Mouse (Mus musculus) spleen, adult 2 months (tissue): ENCODE measurements around the gene Coro7. TPM values are rescaled to one million over a fixed set of nuclear protein-coding genes. Genes with fewer than 3 reads are reported as not detected.

Experiments used
- DNase-seq, 2 experiments: peaks; one replicate each; pipeline versions ENCODE4 v3.0.0 to v3.0.0-alpha.2; 2012 to 2021; ENCODE audit warnings: low spot score in 2 of 2, low read depth in 1 of 2
- H3K27ac ChIP-seq: fragments of 200-500 bp; 2 replicates; pipeline ENCODE4 v1.5.1; 2012; ENCODE audit warnings: low read length, inconsistent platforms; ENCODE audit not compliant: insufficient read depth
- H3K27me3 ChIP-seq: fragments of 200-500 bp; 2 replicates; pipeline ENCODE4 v1.6.1; 2012; ENCODE audit warnings: mild to moderate bottlenecking, moderate library complexity, low read length, inconsistent platforms; ENCODE audit not compliant: control insufficient read depth, insufficient read depth
- H3K36me3 ChIP-seq: fragments of 200-500 bp; 2 replicates; pipeline ENCODE4 v1.6.1; 2012; ENCODE audit warnings: mild to moderate bottlenecking, low read length, inconsistent platforms; ENCODE audit not compliant: control insufficient read depth, insufficient read depth
- H3K4me1 ChIP-seq: fragments of 200-500 bp; 2 replicates; pipeline ENCODE4 v1.6.1; 2011; ENCODE audit warnings: inconsistent platforms; ENCODE audit not compliant: control insufficient read depth, insufficient read depth, insufficient read length
- H3K4me3 ChIP-seq: fragments of 200-500 bp; 2 replicates; pipeline ENCODE4 v1.5.1; 2011; ENCODE audit warnings: mild to moderate bottlenecking, inconsistent platforms; ENCODE audit not compliant: insufficient read depth, insufficient read length; ENCODE audit errors: extremely low read depth
- CTCF ChIP-seq: fragments of 200-500 bp; IDR thresholded peaks from 2 replicates; pipeline ENCODE4 v1.5.1; 2011; ENCODE audit warnings: mild to moderate bottlenecking, inconsistent platforms; ENCODE audit not compliant: insufficient read depth, insufficient read length, insufficient replicate concordance; ENCODE audit errors: extremely low read depth
- POLR2A ChIP-seq: fragments of 200-500 bp; IDR thresholded peaks from 2 replicates; pipeline ENCODE4 v1.6.1; 2011; ENCODE audit warnings: low read depth, low read length, inconsistent platforms
- WGBS: fragments of 180-500 bp; shearing (Covaris S2); methylation state at CpG from one replicate; pipeline ENCODE4 v1.1.7; 2018; 5-methylcytosine and 5-hydroxymethylcytosine counted together
- polyA plus RNA-seq: library from polyadenylated mRNA; depleted of rRNA; stranded (reverse); fragments of >200 nt; gene quantifications from 2 replicates; pipeline ENCODE4 v1.2.3, GENCODE M21; 2012

The Coro7 gene
- polyA plus RNA-seq, 1 experiment = 150 TPM

DNA sequence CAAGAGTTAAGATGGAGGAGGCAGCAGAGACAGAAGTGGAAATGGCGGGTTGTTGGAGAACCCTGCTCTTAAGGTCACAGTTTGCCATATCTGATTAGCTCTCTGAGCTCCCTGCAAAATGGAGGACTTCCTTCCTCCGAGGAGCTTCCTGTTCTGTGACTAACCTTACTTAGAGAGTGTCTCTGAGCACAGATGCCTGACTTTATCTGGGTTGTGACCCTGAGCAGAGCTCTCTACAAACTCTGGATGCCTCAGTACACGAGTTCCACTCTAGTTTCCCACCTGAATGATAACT, 43.3 kb upstream of the Coro7 start:
- WGBS = 31% methylated on average over 3 of the region's 3 CpGs
- H3K27me3 ChIP-seq = no peaks in the 10 kb centered on the region
- no peak overlapping the region for H3K4me3 ChIP-seq
- TF ChIP-seq POLR2A (no peak), CTCF (no peak)
- no peaks in the 10 kb centered on the region for H3K36me3 ChIP-seq
- H3K27ac ChIP-seq = peak overlapping the region; percentile 72
- no peak for DNase-seq
- peaks cover 10% of the 10 kb centered on the region for H3K4me1 ChIP-seq

DNA sequence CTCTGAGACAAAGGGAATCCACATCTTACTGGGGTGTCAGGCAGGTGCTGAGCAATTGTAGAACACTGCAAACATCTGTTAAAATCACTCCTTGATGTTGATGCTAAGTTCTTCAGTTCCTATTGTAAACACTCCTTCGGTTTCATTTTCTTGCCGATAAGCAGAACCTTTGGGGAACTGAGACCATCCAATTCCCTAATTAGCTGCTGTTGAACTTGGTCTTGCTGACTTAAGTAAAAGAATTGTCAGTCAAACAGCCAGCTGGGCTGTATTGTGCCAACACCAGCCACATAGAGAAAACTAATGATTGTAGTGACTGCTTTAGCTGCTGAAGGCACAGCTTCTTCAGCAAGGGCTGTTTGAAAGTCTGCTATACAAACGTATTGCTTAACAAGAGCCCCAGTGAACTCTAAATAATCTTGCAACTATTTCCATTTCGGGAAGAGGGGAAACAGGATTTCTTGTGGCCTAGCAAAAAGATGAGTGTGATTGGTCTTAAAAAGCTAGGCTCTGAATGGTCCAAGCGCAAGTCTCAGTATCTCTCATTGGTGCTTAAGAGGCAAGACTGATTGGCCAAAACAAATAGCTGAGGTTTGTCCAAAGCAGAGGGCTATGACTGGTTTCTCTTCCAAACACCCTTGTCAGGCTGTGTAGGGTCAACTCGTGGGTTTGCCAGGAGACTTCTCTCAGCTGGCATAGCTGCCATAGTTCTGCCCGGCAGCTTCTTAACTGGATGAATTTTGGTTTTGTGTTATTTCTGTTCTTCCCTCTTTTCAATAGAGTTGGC, 42.7 kb upstream of the Coro7 start:
- no peak for DNase-seq
- peaks cover 9% of the 10 kb centered on the region; the same call in 1 of the 2 replicates for H3K4me1 ChIP-seq
- peak overlapping the region; percentile 72 for H3K27ac ChIP-seq
- 29% methylated on average over 7 of the region's 7 CpGs for WGBS
- TF ChIP-seq CTCF (no peak), POLR2A (no peak)
- no peaks in the 10 kb centered on the region for H3K36me3 ChIP-seq
- no peak overlapping the region for H3K4me3 ChIP-seq
- H3K27me3 ChIP-seq = no peaks in the 10 kb centered on the region

DNA sequence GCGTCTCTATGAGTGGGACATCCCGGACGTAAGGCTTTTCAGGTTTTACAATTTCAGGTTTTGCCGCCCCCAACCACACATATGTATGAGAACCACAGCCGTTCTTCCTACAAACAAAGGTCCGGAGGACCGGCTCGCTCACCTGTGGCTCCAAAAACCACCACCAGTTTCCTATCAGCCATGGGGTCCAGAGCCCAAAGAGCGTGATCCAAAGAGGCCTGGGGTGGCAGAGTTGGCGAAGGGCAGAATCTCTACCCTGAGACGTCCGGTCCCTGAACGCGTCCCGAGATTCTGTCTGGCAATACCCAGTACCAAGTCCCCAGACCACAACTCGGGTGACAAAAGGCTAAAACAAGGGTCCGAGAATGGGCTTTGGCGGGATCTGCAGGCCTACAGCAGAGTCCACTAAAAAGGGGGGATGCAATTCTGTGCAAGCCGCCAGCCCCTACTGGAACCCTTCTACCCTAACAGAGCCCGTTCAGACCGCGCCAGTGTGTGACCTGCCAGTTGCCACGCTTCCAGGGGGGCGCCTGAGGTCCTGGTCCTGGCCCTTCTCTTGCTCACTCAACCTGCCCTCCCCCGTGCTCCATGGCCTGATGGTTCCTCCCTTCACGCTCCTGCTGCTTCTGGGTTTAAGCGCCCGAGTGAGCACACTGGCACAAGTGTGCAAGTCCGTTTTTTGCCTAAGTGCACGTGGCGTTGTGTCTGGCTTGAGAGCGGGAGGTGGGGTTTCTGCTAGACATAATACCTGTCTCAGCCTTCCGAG, 39.4 kb upstream of the Coro7 start, which contains the start of gene Nmral1:
TSS of gene Nmral1 (minus strand) at position 604 of the 766 bp plus-strand sequence.
- Histone ChIP-seq H3K4me1 (peaks cover 9% of the 10 kb centered on the region; the same call in 1 of the 2 replicates), H3K27me3 (no peaks in the 10 kb centered on the region), H3K36me3 (peaks cover 3% of the 10 kb centered on the region), H3K27ac (peak within 1 kb of the TSS; percentile 80), H3K4me3 (peak within 1 kb of the TSS; percentile 83)
- 21% methylated on average over 33 of the region's 33 CpGs for WGBS
- peak in 1 of 2 experiments; percentile 50 for DNase-seq
- TF ChIP-seq CTCF (no peak), POLR2A (no peak)

DNA sequence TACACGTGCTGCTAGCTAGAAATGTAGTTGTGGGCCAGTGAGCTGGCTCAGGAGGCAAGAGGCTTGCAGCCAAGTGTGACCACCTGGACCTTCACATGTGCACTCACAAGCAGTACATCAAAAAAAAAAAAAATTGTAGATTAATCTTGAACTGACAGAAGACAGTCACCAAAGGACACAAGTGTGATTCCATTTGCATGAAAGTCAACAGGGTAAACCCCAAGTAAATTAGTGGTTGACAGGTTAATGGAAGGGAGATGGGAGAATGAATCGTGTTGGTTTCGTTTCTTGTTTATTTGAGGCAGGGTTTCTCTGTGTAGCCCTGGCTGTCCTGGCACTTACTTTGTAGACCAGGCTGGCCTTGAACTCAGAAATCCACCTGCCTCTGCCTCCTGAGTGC, 38.3 kb upstream of the Coro7 start:
- Histone ChIP-seq H3K27me3 (no peaks in the 10 kb centered on the region), H3K4me3 (no peak overlapping the region), H3K36me3 (peaks cover 3% of the 10 kb centered on the region), H3K27ac (no peak overlapping the region), H3K4me1 (peaks cover 5% of the 10 kb centered on the region; the same call in 1 of the 2 replicates)
- TF ChIP-seq CTCF (no peak), POLR2A (no peak)
- WGBS = 27% methylated on average over 3 of the region's 3 CpGs
- no peak for DNase-seq

DNA sequence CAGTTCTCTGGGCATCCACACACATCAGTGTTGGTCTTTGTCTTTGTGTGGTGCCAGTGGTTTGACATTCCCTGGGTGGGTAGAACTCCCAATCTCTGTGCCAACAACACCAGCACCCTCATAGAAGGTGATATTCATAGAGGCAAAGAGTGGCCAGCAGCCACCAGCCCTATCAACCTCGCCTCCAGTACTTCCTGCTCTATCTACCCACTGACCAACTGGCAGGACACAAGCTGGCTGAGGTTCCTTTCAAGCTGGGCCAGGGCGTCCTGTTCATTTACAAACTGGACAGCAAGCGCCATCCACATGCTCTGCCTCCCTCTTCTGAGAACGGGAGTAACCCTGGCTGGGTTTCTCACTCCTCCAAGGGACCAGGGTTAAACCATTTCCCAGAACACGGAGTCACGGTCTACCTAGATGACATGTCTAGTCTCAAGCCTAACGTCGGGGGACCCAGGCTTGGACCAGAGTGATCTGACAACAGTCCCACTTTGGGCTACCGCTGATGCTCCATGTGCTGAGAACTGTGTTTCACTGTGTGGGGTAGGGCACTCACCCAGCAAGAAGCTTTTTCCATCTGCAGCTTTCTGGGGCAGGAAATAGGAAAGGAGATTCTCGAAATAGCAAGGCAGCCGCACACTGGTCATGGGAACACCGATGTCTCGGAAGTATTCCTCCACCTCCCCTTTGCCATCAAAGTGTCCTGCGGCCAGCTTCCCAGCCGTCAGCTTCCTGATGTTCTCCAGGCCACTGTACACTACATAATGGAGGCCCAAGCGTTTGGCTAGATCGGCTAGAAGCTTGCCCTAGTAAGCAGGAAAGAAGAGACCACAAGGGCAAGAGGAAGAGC, 34.5 kb upstream of the Coro7 start:
- peaks cover 3% of the 10 kb centered on the region for H3K36me3 ChIP-seq
- no peak for TF ChIP-seq POLR2A
- TF ChIP-seq CTCF = no peak
- DNase-seq = no peak

DNA sequence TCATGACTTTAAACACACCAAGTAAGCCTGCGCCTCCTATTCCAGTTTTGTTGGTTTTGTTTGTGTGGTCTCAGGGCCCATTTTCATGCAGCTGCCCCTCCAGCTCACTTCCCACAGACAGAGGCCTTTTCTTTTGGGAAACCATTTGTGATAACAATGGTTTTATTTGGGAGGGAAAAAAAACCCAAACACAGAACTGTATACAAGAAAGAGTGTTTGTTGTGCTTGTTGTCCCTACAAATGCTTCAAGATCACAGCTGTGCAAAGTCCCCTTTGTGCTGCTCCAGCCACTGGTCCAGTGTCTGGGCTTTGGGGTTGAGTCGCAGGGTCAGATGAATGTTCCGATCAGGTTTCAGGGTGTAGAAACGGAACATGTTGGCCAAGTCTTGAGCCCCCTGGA, 31.6 kb upstream of the Coro7 start:
- no peaks in the 10 kb centered on the region for H3K4me1 ChIP-seq
- TF ChIP-seq POLR2A (no peak), CTCF (no peak)
- no peak for DNase-seq
- no peak overlapping the region for H3K4me3 ChIP-seq
- peaks cover 20% of the 10 kb centered on the region for H3K36me3 ChIP-seq
- no peaks in the 10 kb centered on the region for H3K27me3 ChIP-seq
- no peak overlapping the region for H3K27ac ChIP-seq
- WGBS = 98% methylated on average over 4 of the region's 4 CpGs

More for the DNA sequence above, 34.5 kb upstream of the Coro7 start:
- Histone ChIP-seq H3K27me3 (no peaks in the 10 kb centered on the region), H3K4me3 (no peak overlapping the region), H3K27ac (no peak overlapping the region), H3K4me1 (no peaks in the 10 kb centered on the region)
- WGBS = 92% methylated on average over 17 of the region's 17 CpGs
